Mouse (Mus musculus): ENCODE measurements around the gene C330021F23Rik. TPM values are rescaled to one million over a fixed set of nuclear protein-coding genes. Genes with fewer than 3 reads are reported as not detected.
"Not testable (repeated sequence)": the region's sequence is repeated elsewhere in the genome, so short reads cannot be mapped to it uniquely, and the experiment has no call there.

Gene C330021F23Rik
- polyA plus RNA-seq, 1 experiment from 2014 or later: 5.6 TPM

- H3K36me3 ChIP-seq (ENCODE audit: control insufficient read depth, insufficient read depth, low read length): no peaks in the 10 kb centered on the region
- H3K9ac ChIP-seq (ENCODE audit: low read length): no peak overlapping the region
- H3K4me1 ChIP-seq (ENCODE audit: control insufficient read depth, insufficient read depth, low read length): no peaks in the 10 kb centered on the region
- no peak for ATAC-seq (ENCODE audit: insufficient read depth, low FRiP score, low TSS enrichment)
- 88% methylated on average over 9 of the region's 9 CpGs for WGBS
- H3K4me3 ChIP-seq (ENCODE audit: low read depth, low read length): no peak overlapping the region
- H3K27ac ChIP-seq (ENCODE audit: low read depth, low read length): no peak overlapping the region
- no peaks in the 10 kb centered on the region for H3K9me3 ChIP-seq (ENCODE audit: control insufficient read depth, low read length)
- no peak overlapping the region for H3K4me2 ChIP-seq (ENCODE audit: low read depth)
- H3K27me3 ChIP-seq (ENCODE audit: control insufficient read depth, insufficient read depth, low read length): no peaks in the 10 kb centered on the region
- DNase-seq (ENCODE audit: low spot score): no peak
Measured at GRCm38 (mm10) chr8:3579390-3580364, 11.9 kb downstream of the C330021F23Rik start.

- DNase-seq (ENCODE audit: low spot score); H3K27ac ChIP-seq (ENCODE audit: low read depth, low read length); H3K4me3 ChIP-seq (ENCODE audit: low read depth, low read length); ATAC-seq (ENCODE audit: insufficient read depth, low FRiP score, low TSS enrichment); H3K9me3 ChIP-seq (ENCODE audit: control insufficient read depth, low read length); H3K4me2 ChIP-seq (ENCODE audit: low read depth); H3K4me1 ChIP-seq (ENCODE audit: control insufficient read depth, insufficient read depth, low read length); H3K36me3 ChIP-seq (ENCODE audit: control insufficient read depth, insufficient read depth, low read length); H3K9ac ChIP-seq (ENCODE audit: low read length); H3K27me3 ChIP-seq (ENCODE audit: control insufficient read depth, insufficient read depth, low read length): not testable (repeated sequence)
- WGBS: 70% methylated on average over 1 of the region's 3 CpGs
Measured at GRCm38 (mm10) chr8:3581961-3582360, 14.2 kb downstream of the C330021F23Rik start.

DNA sequence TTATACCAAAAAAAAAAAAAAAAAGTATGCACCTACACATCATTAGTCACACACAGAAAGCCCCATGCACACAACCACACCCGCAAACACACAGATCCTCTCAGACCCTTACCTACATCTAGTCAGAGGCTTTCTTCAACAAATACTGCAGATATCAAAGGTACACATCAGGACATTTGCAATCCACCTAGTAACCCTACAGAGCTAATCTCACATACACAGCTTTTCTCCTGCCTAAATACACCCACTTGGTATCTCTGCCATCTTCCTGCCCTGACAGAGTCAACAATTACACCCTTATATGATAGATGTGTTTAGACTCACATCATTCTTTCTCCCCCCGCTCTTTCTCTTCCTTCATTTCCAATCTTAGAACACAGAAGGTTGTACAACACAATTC lies 18.7 kb downstream of the C330021F23Rik start:
- Histone ChIP-seq H3K4me3 (ENCODE audit: low read depth, low read length) (no peak overlapping the region), H3K36me3 (ENCODE audit: control insufficient read depth, insufficient read depth, low read length) (no peaks in the 10 kb centered on the region), H3K9ac (ENCODE audit: low read length) (no peak overlapping the region), H3K4me2 (ENCODE audit: low read depth) (no peak overlapping the region), H3K27ac (ENCODE audit: low read depth, low read length) (no peak overlapping the region), H3K4me1 (ENCODE audit: control insufficient read depth, insufficient read depth, low read length) (no peaks in the 10 kb centered on the region), H3K9me3 (ENCODE audit: control insufficient read depth, low read length) (no peaks in the 10 kb centered on the region), H3K27me3 (ENCODE audit: control insufficient read depth, insufficient read depth, low read length) (peaks cover 2% of the 10 kb centered on the region; the same call in 1 of the 2 replicates)
- WGBS: 94% methylated on average over 2 of the region's 2 CpGs
- ATAC-seq (ENCODE audit: insufficient read depth, low FRiP score, low TSS enrichment) (no peak), DNase-seq (ENCODE audit: low spot score) (no peak)

DNA sequence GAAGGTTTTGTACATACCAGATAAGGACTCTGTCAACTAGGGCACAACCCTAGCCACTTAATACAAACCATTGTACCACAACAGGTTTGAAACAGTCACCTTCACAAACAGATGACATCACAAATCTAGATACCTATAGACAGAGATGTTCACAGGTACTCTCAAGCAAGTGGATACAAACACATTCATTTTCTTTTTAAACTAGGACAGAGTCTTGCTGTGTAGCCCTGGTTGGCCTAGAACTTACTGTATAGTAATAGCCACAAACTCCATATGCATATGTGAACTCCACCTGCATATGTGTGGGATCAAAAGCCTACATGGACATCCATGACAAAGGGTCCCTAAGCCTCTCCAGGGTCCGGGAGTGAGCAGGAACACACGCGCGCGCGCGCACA lies 19.2 kb downstream of the C330021F23Rik start, which contains the start of gene Camsap3:
Gene Camsap3, plus strand, starts transcription at position 301 of the 398 bp plus-strand sequence.
- peak within 1 kb of the TSS; percentile 81 for H3K4me3 ChIP-seq (ENCODE audit: low read depth, low read length)
- no peak for ATAC-seq (ENCODE audit: insufficient read depth, low FRiP score, low TSS enrichment)
- 7% methylated on average over 7 of the region's 7 CpGs for WGBS
- no peaks in the 10 kb centered on the region for H3K9me3 ChIP-seq (ENCODE audit: control insufficient read depth, low read length)
- peak within 1 kb of the TSS; percentile 44 for H3K27ac ChIP-seq (ENCODE audit: low read depth, low read length)
- H3K27me3 ChIP-seq (ENCODE audit: control insufficient read depth, insufficient read depth, low read length): peaks cover 2% of the 10 kb centered on the region; the same call in 1 of the 2 replicates
- no peaks in the 10 kb centered on the region for H3K4me1 ChIP-seq (ENCODE audit: control insufficient read depth, insufficient read depth, low read length)
- peak within 1 kb of the TSS; percentile 66 for H3K4me2 ChIP-seq (ENCODE audit: low read depth)
- H3K36me3 ChIP-seq (ENCODE audit: control insufficient read depth, insufficient read depth, low read length): no peaks in the 10 kb centered on the region
- no peak for DNase-seq (ENCODE audit: low spot score)
- peak within 1 kb of the TSS; percentile 78 for H3K9ac ChIP-seq (ENCODE audit: low read length)

DNA sequence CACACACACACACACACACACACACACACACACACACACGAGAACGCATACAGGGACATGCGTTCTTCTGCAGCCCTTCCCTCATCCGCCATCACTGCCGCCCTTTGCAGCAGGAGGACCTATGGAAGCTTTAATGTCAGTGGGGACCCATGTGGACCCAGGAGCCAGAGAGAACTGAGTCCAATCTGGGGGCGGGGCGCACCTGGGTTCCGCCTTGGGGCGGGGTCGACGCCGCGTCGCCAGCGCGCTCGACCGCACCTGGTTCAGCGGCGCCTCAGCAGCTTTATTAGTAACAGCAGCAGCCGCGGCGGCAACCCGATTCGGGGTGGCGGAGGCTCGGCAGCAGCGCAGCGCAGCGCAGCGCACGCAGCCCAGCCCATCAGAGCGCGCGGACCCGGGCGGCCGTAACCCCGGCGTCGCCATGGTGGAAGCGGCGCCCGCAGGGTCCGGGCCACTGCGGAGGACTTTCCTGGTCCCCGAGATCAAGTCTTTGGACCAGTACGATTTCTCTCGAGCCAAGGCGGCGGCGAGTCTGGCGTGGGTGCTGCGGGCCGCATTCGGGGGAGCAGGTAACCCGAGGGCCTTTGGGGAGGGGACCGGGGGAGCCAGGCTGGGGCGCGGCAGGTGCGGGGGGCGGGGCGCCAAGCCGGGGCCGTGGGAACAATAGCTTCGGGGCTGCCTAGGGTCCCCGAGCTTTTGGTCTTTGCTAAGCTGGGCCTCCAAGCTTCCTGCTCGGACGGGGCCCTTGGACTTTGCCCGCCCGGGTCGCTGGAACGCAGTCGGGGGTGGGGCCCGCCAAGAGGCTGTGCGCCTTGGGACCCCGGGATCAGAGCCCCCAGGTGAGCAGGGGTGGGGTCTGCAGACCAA lies 19.8 kb downstream of the C330021F23Rik start:
- peak overlapping the region; percentile 78 for H3K9ac ChIP-seq (ENCODE audit: low read length)
- peak overlapping the region; percentile 81 for H3K4me3 ChIP-seq (ENCODE audit: low read depth, low read length)
- peak; percentile 81 for ATAC-seq (ENCODE audit: insufficient read depth, low FRiP score, low TSS enrichment)
- peak overlapping the region; percentile 44 for H3K27ac ChIP-seq (ENCODE audit: low read depth, low read length)
- H3K27me3 ChIP-seq (ENCODE audit: control insufficient read depth, insufficient read depth, low read length): peaks cover 2% of the 10 kb centered on the region; the same call in 1 of the 2 replicates
- H3K9me3 ChIP-seq (ENCODE audit: control insufficient read depth, low read length): no peaks in the 10 kb centered on the region
- H3K36me3 ChIP-seq (ENCODE audit: control insufficient read depth, insufficient read depth, low read length): no peaks in the 10 kb centered on the region
- H3K4me1 ChIP-seq (ENCODE audit: control insufficient read depth, insufficient read depth, low read length): no peaks in the 10 kb centered on the region
- peak; percentile 72 for DNase-seq (ENCODE audit: low spot score)
- WGBS: under 1% methylated on average over 70 of the region's 77 CpGs
- peak overlapping the region; percentile 66 for H3K4me2 ChIP-seq (ENCODE audit: low read depth)

DNA sequence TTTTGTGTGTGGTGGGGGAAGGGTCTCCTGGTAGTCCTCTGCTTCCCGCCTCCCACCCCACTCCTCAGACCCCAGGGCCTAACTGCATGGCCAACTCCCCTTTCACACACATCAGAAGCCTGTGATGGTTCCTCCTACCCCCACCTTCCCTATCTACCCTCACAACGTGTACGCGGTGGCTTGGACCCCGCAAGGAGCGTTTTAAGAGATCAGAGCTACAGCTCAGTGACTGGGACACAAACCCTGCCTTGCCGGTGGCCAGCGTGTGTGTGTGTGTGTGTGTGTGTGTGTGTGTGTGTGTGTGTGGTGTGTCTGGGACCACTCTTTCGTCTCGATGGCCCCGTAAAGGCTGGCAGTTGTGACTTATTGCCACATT lies 20.5 kb downstream of the C330021F23Rik start:
- Histone ChIP-seq H3K4me2 (ENCODE audit: low read depth) (peak overlapping the region; percentile 66), H3K36me3 (ENCODE audit: control insufficient read depth, insufficient read depth, low read length) (no peaks in the 10 kb centered on the region), H3K9me3 (ENCODE audit: control insufficient read depth, low read length) (no peaks in the 10 kb centered on the region), H3K27ac (ENCODE audit: low read depth, low read length) (peak overlapping the region; percentile 44; the same call in 1 of the 2 replicates), H3K9ac (ENCODE audit: low read length) (peak overlapping the region; percentile 78), H3K4me3 (ENCODE audit: low read depth, low read length) (peak overlapping the region; percentile 81), H3K4me1 (ENCODE audit: control insufficient read depth, insufficient read depth, low read length) (no peaks in the 10 kb centered on the region), H3K27me3 (ENCODE audit: control insufficient read depth, insufficient read depth, low read length) (peaks cover 2% of the 10 kb centered on the region; the same call in 1 of the 2 replicates)
- WGBS: 0% methylated on average over 11 of the region's 11 CpGs
- peak; percentile 48 for ATAC-seq (ENCODE audit: insufficient read depth, low FRiP score, low TSS enrichment)
- peak; percentile 36 for DNase-seq (ENCODE audit: low spot score)

DNA sequence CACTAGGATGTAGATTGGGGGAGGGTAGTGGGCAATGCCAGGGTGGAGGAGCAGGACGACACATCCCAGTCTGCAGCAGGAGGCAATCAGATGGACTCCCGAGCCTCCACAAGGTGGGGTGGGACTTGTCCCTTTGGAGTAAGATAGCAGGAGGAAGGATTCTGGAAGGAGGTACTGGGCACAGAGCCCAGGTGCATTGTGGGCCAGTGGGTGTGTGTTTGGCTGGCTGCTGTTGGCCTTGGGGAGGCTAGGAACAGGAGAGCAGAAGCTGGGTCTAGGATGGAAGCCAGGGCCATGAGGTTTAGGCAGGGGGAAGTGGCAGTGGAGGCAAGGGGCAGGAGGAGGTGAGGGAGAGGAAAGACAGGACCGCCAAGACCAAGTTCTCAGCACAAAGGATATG lies 25.7 kb downstream of the C330021F23Rik start:
- no peaks in the 10 kb centered on the region for H3K9me3 ChIP-seq (ENCODE audit: control insufficient read depth, low read length)
- H3K4me3 ChIP-seq (ENCODE audit: low read depth, low read length): no peak overlapping the region
- no peaks in the 10 kb centered on the region for H3K27me3 ChIP-seq (ENCODE audit: control insufficient read depth, insufficient read depth, low read length)
- DNase-seq (ENCODE audit: low spot score) (peak; percentile 6), ATAC-seq (ENCODE audit: insufficient read depth, low FRiP score, low TSS enrichment) (no peak)
- no peak overlapping the region for H3K4me2 ChIP-seq (ENCODE audit: low read depth)
- no peak overlapping the region for H3K9ac ChIP-seq (ENCODE audit: low read length)
- 75% methylated on average over 3 of the region's 3 CpGs for WGBS
- no peaks in the 10 kb centered on the region for H3K36me3 ChIP-seq (ENCODE audit: control insufficient read depth, insufficient read depth, low read length)
- H3K4me1 ChIP-seq (ENCODE audit: control insufficient read depth, insufficient read depth, low read length): no peaks in the 10 kb centered on the region
- H3K27ac ChIP-seq (ENCODE audit: low read depth, low read length): no peak overlapping the region

- WGBS: 92% methylated on average over 2 of the region's 2 CpGs
- no peak for ATAC-seq (ENCODE audit: insufficient read depth, low FRiP score, low TSS enrichment)
Measured at GRCm38 (mm10) chr8:3594466-3594865, 26.7 kb downstream of the C330021F23Rik start.

More at GRCm38 (mm10) chr8:3594466-3594865, 26.7 kb downstream of the C330021F23Rik start:
- no peaks in the 10 kb centered on the region for H3K36me3 ChIP-seq (ENCODE audit: control insufficient read depth, insufficient read depth, low read length)
- no peaks in the 10 kb centered on the region for H3K4me1 ChIP-seq (ENCODE audit: control insufficient read depth, insufficient read depth, low read length)
- no peak overlapping the region for H3K9ac ChIP-seq (ENCODE audit: low read length)
- no peak overlapping the region for H3K4me2 ChIP-seq (ENCODE audit: low read depth)
- H3K27me3 ChIP-seq (ENCODE audit: control insufficient read depth, insufficient read depth, low read length): no peaks in the 10 kb centered on the region
- H3K4me3 ChIP-seq (ENCODE audit: low read depth, low read length): no peak overlapping the region
- H3K27ac ChIP-seq (ENCODE audit: low read depth, low read length): no peak overlapping the region
- H3K9me3 ChIP-seq (ENCODE audit: control insufficient read depth, low read length): no peaks in the 10 kb centered on the region
- DNase-seq (ENCODE audit: low spot score): no peak
